Mouse (Mus musculus): ENCODE data around the gene Anks1. TPM values are rescaled to one million over a fixed set of nuclear protein-coding genes. Genes with fewer than 3 reads are reported as not detected.
A peak's percentile ranks its signal among the peaks of the same experiment; 100 is the strongest.

The Anks1 gene
- polyA plus RNA-seq (2015; fragmentation: Nextera tagmentation; extraction: Ambion mirVana) = 48.4 and 54.6 TPM in 2 replicates

- no peaks in the 10 kb centered on the region for H3K27me3 ChIP-seq
- H3K4me1 ChIP-seq (replicated peaks) = peaks cover 46% of the 10 kb centered on the region
- ATAC-seq (ENCODE audit: low FRiP score, low read depth) = peak; percentile 92
- peaks cover 4% of the 10 kb centered on the region; the same call in 1 of the 2 replicates for H3K36me3 ChIP-seq
- peak within 1 kb of the TSS; percentile 90 for H3K27ac ChIP-seq (replicated peaks)
- peak within 1 kb of the TSS; percentile 80 for H3K9ac ChIP-seq
- peak within 1 kb of the TSS; percentile 88 for H3K4me3 ChIP-seq
- H3K4me2 ChIP-seq = peak within 1 kb of the TSS; percentile 94
- no peaks in the 10 kb centered on the region for H3K9me3 ChIP-seq
- WGBS = under 1% methylated on average over 73 of the region's 78 CpGs
Measured at GRCm38 (mm10) chr17:27908888-27909621, at the start of gene Anks1. Gene Anks1, plus strand, starts transcription at chr17:27909306.

DNA sequence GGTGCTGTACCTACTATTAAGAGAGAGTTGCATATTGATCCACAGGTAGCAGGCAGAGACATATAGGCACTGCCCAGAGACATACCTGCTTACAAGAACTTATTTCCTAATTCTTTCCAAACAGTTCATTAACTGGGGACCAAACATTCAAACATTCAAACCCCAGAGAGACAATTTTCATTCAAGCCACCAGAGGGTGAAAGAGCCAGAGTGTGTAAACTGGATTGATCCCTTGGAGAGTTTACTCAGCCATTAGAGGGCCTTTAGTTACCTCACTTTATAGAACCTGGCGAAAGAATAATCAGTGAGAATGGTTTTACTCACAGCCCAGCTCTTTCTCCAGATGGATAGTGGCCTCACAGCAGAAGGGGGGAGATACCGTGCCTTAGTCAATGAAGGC is 43.6 kb upstream of the Anks1 start:
- no peaks in the 10 kb centered on the region for H3K27me3 ChIP-seq
- no peak overlapping the region for H3K27ac ChIP-seq (replicated peaks)
- no peaks in the 10 kb centered on the region for H3K36me3 ChIP-seq
- 0 out of 2 replicates have a peak, but pooled peaks cover 9% of the 10 kb centered on the region for H3K4me1 ChIP-seq (replicated peaks)
- H3K9me3 ChIP-seq = no peaks in the 10 kb centered on the region
- WGBS = 91% methylated on average over 2 of the region's 2 CpGs
- ATAC-seq (ENCODE audit: low FRiP score, low read depth) = no peak
- no peak overlapping the region for H3K4me2 ChIP-seq
- H3K9ac ChIP-seq = no peak overlapping the region
- no peak overlapping the region for H3K4me3 ChIP-seq

DNA sequence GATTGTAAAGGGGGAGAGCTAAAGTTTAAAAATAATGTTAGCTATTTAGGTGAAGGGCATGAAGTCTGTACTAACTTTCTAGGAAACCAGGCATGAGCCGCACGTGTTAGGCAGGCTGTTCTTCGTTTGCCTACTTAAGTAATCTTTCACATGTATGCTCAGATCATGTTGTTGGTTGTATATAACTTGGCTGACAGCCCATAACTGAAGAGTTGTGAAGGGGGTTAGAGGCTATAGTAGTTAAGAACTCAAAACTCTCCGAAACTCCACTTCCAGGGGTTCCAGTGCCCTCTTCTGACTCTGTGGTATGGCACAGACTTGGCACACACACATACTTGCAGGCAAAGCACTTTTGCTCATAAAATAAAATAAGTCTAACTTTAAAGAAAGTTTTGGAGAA is 42.4 kb upstream of the Anks1 start:
- ATAC-seq (ENCODE audit: low FRiP score, low read depth) = no peak

DNA sequence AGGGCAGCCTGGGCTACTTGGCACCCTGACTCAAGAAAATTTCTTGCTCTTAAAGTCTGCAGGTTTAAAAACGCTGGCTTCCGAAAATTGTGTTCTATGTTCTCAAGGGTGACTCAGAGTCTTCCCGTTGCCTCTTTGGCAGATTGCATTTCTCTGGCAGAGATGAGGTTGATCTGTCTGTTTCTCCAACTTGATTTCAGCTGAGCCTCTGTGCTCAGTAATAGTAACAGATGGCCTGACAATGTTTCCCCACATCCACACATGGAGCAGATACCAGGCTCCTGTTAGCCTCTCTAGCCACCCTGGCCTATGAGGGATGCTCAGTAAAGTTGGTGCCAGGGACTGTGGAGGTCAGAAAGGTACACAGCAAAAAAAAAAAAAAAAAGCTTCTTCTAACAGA is 37.3 kb upstream of the Anks1 start:
- no peaks in the 10 kb centered on the region for H3K4me1 ChIP-seq (replicated peaks)
- no peak for ATAC-seq (ENCODE audit: low FRiP score, low read depth)
- no peaks in the 10 kb centered on the region for H3K36me3 ChIP-seq
- H3K27me3 ChIP-seq = no peaks in the 10 kb centered on the region
- 96% methylated on average over 3 of the region's 3 CpGs for WGBS
- no peak overlapping the region for H3K9ac ChIP-seq
- no peak overlapping the region for H3K4me2 ChIP-seq
- no peak overlapping the region for H3K27ac ChIP-seq (replicated peaks)
- no peaks in the 10 kb centered on the region for H3K9me3 ChIP-seq
- no peak overlapping the region for H3K4me3 ChIP-seq

More for the DNA sequence above, 42.4 kb upstream of the Anks1 start:
- no peak overlapping the region for H3K4me2 ChIP-seq
- no peaks in the 10 kb centered on the region for H3K9me3 ChIP-seq
- no peak overlapping the region for H3K27ac ChIP-seq (replicated peaks)
- H3K4me3 ChIP-seq = no peak overlapping the region
- no peaks in the 10 kb centered on the region for H3K27me3 ChIP-seq
- 0 out of 2 replicates have a peak, but pooled peaks cover 6% of the 10 kb centered on the region for H3K4me1 ChIP-seq (replicated peaks)
- H3K9ac ChIP-seq = no peak overlapping the region
- no peaks in the 10 kb centered on the region for H3K36me3 ChIP-seq
- 93% methylated on average over 4 of the region's 4 CpGs for WGBS

GRCm38 (mm10) chr17:27873583-27873982 is 35.5 kb upstream of the Anks1 start:
- no peaks in the 10 kb centered on the region for H3K36me3 ChIP-seq
- WGBS = 77% methylated on average over 3 of the region's 3 CpGs
- ATAC-seq (ENCODE audit: low FRiP score, low read depth) = no peak

DNA sequence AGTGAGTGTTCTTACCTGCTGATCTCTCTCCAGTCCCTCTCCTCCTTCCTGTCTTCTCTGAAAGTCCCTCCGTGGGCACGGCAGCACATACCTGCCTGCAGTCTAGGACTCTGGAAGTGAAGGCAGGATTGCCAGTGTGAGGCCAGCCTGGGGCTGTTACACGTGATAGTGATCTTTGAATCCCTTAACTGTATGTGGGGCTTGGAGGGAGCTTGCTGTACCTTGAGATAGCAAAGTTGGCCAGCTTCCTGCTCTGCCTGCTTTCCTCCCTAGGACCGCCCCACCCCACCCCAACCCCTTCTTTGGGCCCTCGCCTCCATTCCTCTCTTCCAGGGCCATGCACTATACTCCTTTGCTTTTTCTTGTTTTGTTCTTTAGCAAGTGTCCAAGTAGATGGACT is 34.6 kb upstream of the Anks1 start:
- Histone ChIP-seq H3K4me2 (no peak overlapping the region), H3K9me3 (no peaks in the 10 kb centered on the region), H3K4me1 (replicated peaks) (no peaks in the 10 kb centered on the region), H3K27ac (replicated peaks) (no peak overlapping the region), H3K27me3 (no peaks in the 10 kb centered on the region), H3K4me3 (no peak overlapping the region), H3K36me3 (no peaks in the 10 kb centered on the region), H3K9ac (no peak overlapping the region)
- no peak for ATAC-seq (ENCODE audit: low FRiP score, low read depth)
- WGBS = 73% methylated on average over 5 of the region's 5 CpGs

More at GRCm38 (mm10) chr17:27873583-27873982, 35.5 kb upstream of the Anks1 start:
- Histone ChIP-seq H3K4me1 (replicated peaks) (no peaks in the 10 kb centered on the region), H3K27me3 (no peaks in the 10 kb centered on the region), H3K9me3 (no peaks in the 10 kb centered on the region), H3K27ac (replicated peaks) (no peak overlapping the region), H3K4me3 (no peak overlapping the region), H3K4me2 (no peak overlapping the region), H3K9ac (no peak overlapping the region)

DNA sequence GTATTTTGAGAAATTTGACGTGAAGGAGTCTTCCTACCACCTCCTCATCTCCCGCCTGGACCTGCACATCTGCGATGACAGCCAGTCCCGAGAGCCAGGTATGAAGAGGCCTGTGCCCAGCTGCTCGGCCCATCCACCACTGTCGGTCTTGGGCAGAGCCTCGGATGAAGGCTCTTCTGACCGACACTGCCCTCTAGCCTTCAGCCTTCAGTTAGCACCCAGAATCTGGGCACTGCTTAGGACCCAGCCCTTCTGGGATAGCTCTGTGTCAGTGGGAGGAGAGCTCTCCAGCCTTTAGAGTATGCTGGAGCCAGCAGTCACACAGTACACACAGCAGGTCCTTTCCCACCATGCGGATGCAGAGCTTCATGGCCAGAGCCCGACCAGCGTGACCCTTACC is 27.6 kb upstream of the Anks1 start:
- ATAC-seq (ENCODE audit: low FRiP score, low read depth) = no peak
- 66% methylated on average over 11 of the region's 11 CpGs for WGBS
- peaks cover 47% of the 10 kb centered on the region for H3K36me3 ChIP-seq

DNA sequence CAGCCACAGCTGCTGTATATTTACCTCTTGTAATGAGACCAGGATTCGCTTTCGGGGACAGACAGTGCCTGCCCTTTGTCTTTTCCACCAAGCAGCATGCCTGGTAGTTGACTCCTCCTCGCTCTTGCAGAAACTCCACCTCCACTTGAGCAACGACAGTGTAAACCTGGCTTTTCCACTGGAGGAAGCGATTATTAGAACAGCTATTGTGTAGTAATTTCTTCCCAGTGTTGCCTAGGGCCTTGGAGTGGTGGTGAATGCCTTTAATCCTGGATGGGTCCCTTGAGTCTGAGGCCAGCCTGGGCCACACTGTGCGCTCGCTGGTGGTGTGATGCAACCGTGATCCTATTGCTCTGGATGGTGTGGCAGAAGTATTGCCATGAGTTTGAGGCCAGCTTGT is 26.0 kb upstream of the Anks1 start:
- WGBS = 91% methylated on average over 8 of the region's 8 CpGs
- Histone ChIP-seq H3K4me3 (no peak overlapping the region), H3K9me3 (no peaks in the 10 kb centered on the region), H3K36me3 (peaks cover 58% of the 10 kb centered on the region), H3K9ac (no peak overlapping the region), H3K4me2 (no peak overlapping the region), H3K27ac (replicated peaks) (no peak overlapping the region), H3K27me3 (no peaks in the 10 kb centered on the region), H3K4me1 (replicated peaks) (no peaks in the 10 kb centered on the region)
- ATAC-seq (ENCODE audit: low FRiP score, low read depth) = no peak

More for the DNA sequence above, 27.6 kb upstream of the Anks1 start:
- no peak overlapping the region for H3K9ac ChIP-seq
- H3K9me3 ChIP-seq = no peaks in the 10 kb centered on the region
- H3K27me3 ChIP-seq = no peaks in the 10 kb centered on the region
- H3K27ac ChIP-seq (replicated peaks) = no peak overlapping the region
- H3K4me2 ChIP-seq = no peak overlapping the region
- H3K4me3 ChIP-seq = no peak overlapping the region
- no peaks in the 10 kb centered on the region for H3K4me1 ChIP-seq (replicated peaks)

- Histone ChIP-seq H3K27ac (replicated peaks) (no peak overlapping the region), H3K36me3 (peaks cover 58% of the 10 kb centered on the region), H3K4me1 (replicated peaks) (no peaks in the 10 kb centered on the region), H3K4me3 (no peak overlapping the region), H3K4me2 (no peak overlapping the region), H3K9ac (no peak overlapping the region), H3K9me3 (no peaks in the 10 kb centered on the region), H3K27me3 (no peaks in the 10 kb centered on the region)
- 95% methylated on average over 6 of the region's 6 CpGs for WGBS
- ATAC-seq (ENCODE audit: low FRiP score, low read depth) = no peak
Measured at GRCm38 (mm10) chr17:27883994-27884393, 25.1 kb upstream of the Anks1 start.

- Histone ChIP-seq H3K27me3 (no peaks in the 10 kb centered on the region), H3K9me3 (no peaks in the 10 kb centered on the region), H3K9ac (no peak overlapping the region), H3K27ac (replicated peaks) (no peak overlapping the region), H3K4me2 (no peak overlapping the region), H3K4me1 (replicated peaks) (no peaks in the 10 kb centered on the region), H3K4me3 (no peak overlapping the region), H3K36me3 (peaks cover 55% of the 10 kb centered on the region)
- WGBS = 80% methylated on average over 19 of the region's 19 CpGs
- no peak for ATAC-seq (ENCODE audit: low FRiP score, low read depth)
Measured at GRCm38 (mm10) chr17:27886499-27887210, 22.5 kb upstream of the Anks1 start.

GRCm38 (mm10) chr17:27907512-27908205 is 1.4 kb upstream of the Anks1 start:
- peak; percentile 49; the same call in 1 of the 2 replicates for ATAC-seq (ENCODE audit: low FRiP score, low read depth)
- Histone ChIP-seq H3K4me2 (peak overlapping the region; percentile 94), H3K36me3 (peaks cover 16% of the 10 kb centered on the region), H3K4me1 (replicated peaks) (peaks cover 46% of the 10 kb centered on the region), H3K4me3 (peak overlapping the region; percentile 88), H3K27me3 (no peaks in the 10 kb centered on the region), H3K9me3 (no peaks in the 10 kb centered on the region), H3K9ac (peak overlapping the region; percentile 80), H3K27ac (replicated peaks) (peak overlapping the region; percentile 90)
- WGBS = under 1% methylated on average over 45 of the region's 45 CpGs

Measured in hindbrain, embryonic 15.5 days (tissue).